In genomic region chr12:98701564-98701963, GRCm38 (mm10) we compare ENCODE assay signal across 22 mouse cellular contexts. TPM values are rescaled to one million over a fixed set of nuclear protein-coding genes. Genes with fewer than 3 reads are reported as not detected.
DNase-seq lines count a peak whose midpoint lies in the region; ATAC-seq and TF ChIP-seq lines count a peak whose summit lies in the region.
"Had no signal": no experiment of that assay in that cellular context is flagged by ENCODE, and none has a peak within 500 bp of the region (broad histone marks: within the 10 kb centered on the region; RNA-seq: fewer than 3 reads in every experiment).

No protein-coding gene starts in this region.

- H3K27me3 ChIP-seq in hindbrain, postnatal 0 days (ENCODE audit: insufficient read depth, low read length), result no peaks in the 10 kb centered on the region
- H3K27me3 ChIP-seq in hindbrain, embryonic 11.5 days (ENCODE audit: control insufficient read depth, insufficient read depth, low read length), result no peaks in the 10 kb centered on the region
- no peaks in the 10 kb centered on the region for H3K27me3 ChIP-seq in cerebellum, adult 2 months (ENCODE audit: control insufficient read depth, insufficient read depth, low read length)
- H3K27me3 ChIP-seq: embryonic facial prominence, embryonic 12.5 days; liver, embryonic 15.5 days; neural tube, embryonic 12.5 days had no signal

- no peak overlapping the region for H3K27ac ChIP-seq in hindbrain, postnatal 0 days
- no peak overlapping the region for H3K27ac ChIP-seq in hindbrain, embryonic 11.5 days (ENCODE audit: low read depth, low read length)
- no peak overlapping the region for H3K27ac ChIP-seq in cerebellum, adult 2 months (ENCODE audit: insufficient read depth, low read length)
- H3K27ac ChIP-seq: embryonic facial prominence, embryonic 12.5 days; hindbrain, embryonic 10.5 days; liver, embryonic 15.5 days; macrophage; midbrain, embryonic 10.5 days; neural tube, embryonic 12.5 days had no signal

- WGBS in hindbrain, postnatal 0 days, result 60% methylated on average over 9 of the region's 9 CpGs
- 87% methylated on average over 9 of the region's 9 CpGs for WGBS in hindbrain, embryonic 11.5 days
- 48% methylated on average over 9 of the region's 9 CpGs for whole genome bisulfite sequencing in cerebellum, adult 2 months

- DNase-seq in cerebellum, adult 11 months, result peak; percentile 46
- DNase-seq in cerebellum, postnatal 4 days (ENCODE audit: low spot score in 2 of 2), result no peak
- DNase-seq in hindbrain, postnatal 0 days (ENCODE audit: low spot score), result peak; percentile 5
- DNase-seq in hindbrain, embryonic 11.5 days (ENCODE audit: low spot score), result no peak
- DNase-seq in cerebellum, adult 2 months, result peak; percentile 68 to 81
- peak; percentile 69 to 71 for DNase-seq in cerebellum, postnatal 36 days
- DNase-seq in adrenal gland, postnatal 14 days, result no peak
- DNase-seq in adrenal gland, postnatal 4 days (ENCODE audit: low spot score in 2 of 2), result no peak
- DNase-seq: adrenal gland, adult 2 months; gastrocnemius, postnatal 14 days; kidney, adult 9 months; kidney, postnatal 25 days; right cerebral cortex, postnatal 14 days; spleen, adult 18-20 months; thymus, postnatal 36 days had no signal

- H3K9me3 ChIP-seq in hindbrain, postnatal 0 days (ENCODE audit: low read length), result no peaks in the 10 kb centered on the region
- no peaks in the 10 kb centered on the region for H3K9me3 ChIP-seq in hindbrain, embryonic 11.5 days (ENCODE audit: control insufficient read depth, low read length)
- H3K9me3 ChIP-seq: embryonic facial prominence, embryonic 12.5 days; hindbrain, embryonic 10.5 days; liver, embryonic 15.5 days; midbrain, embryonic 10.5 days; neural tube, embryonic 12.5 days had no signal

- no peak for TF ChIP-seq CTCF in hindbrain, postnatal 0 days (IDR thresholded peaks at IDR 0.05; ENCODE audit: low read depth)
- no peak for TF ChIP-seq CTCF in cerebellum, adult 2 months (IDR thresholded peaks at IDR 0.05; ENCODE audit: borderline replicate concordance, insufficient read depth, low read depth, low read length)

- H3K4me1 ChIP-seq in hindbrain, postnatal 0 days (ENCODE audit: insufficient read depth, low read length), result no peaks in the 10 kb centered on the region
- H3K4me1 ChIP-seq in hindbrain, embryonic 11.5 days (replicated peaks; ENCODE audit: control insufficient read depth, insufficient read depth, low read length), result no peaks in the 10 kb centered on the region
- no peaks in the 10 kb centered on the region; the same call in 1 of the 2 replicates for H3K4me1 ChIP-seq in cerebellum, adult 2 months (ENCODE audit: control insufficient read depth, insufficient read depth, low read length)
- H3K4me1 ChIP-seq: embryonic facial prominence, embryonic 12.5 days; hindbrain, embryonic 10.5 days; liver, embryonic 15.5 days; midbrain, embryonic 10.5 days; neural tube, embryonic 12.5 days had no signal

- no peak overlapping the region for H3K4me3 ChIP-seq in hindbrain, postnatal 0 days (ENCODE audit: low read length)
- no peak overlapping the region for H3K4me3 ChIP-seq in hindbrain, embryonic 11.5 days (ENCODE audit: low read depth, low read length)
- no peak overlapping the region for H3K4me3 ChIP-seq in cerebellum, adult 2 months (replicated peaks; ENCODE audit: insufficient read depth, low read depth, low read length)
- H3K4me3 ChIP-seq: embryonic facial prominence, embryonic 12.5 days; erythroblast, embryonic 14.5 days; hindbrain, embryonic 10.5 days; liver, embryonic 15.5 days; midbrain, embryonic 10.5 days; neural tube, embryonic 12.5 days had no signal

- H3K9ac ChIP-seq in hindbrain, postnatal 0 days (replicated peaks; ENCODE audit: low read length), result no peak overlapping the region
- H3K9ac ChIP-seq in hindbrain, embryonic 11.5 days (ENCODE audit: low read depth, low read length), result no peak overlapping the region
- H3K9ac ChIP-seq: embryonic facial prominence, embryonic 12.5 days; liver, embryonic 15.5 days; neural tube, embryonic 12.5 days had no signal

- ATAC-seq in hindbrain, postnatal 0 days, result no peak
- ATAC-seq in hindbrain, embryonic 11.5 days (ENCODE audit: low FRiP score), result no peak

- H3K4me2 ChIP-seq in hindbrain, postnatal 0 days (ENCODE audit: low read depth, low read length), result no peak overlapping the region
- H3K4me2 ChIP-seq in hindbrain, embryonic 11.5 days (replicated peaks; ENCODE audit: low read depth, low read length), result no peak overlapping the region
- H3K4me2 ChIP-seq: embryonic facial prominence, embryonic 12.5 days; liver, embryonic 15.5 days; neural tube, embryonic 12.5 days had no signal

- no peak for TF ChIP-seq POLR2A in cerebellum, adult 2 months (IDR thresholded peaks at IDR 0.05; ENCODE audit: borderline replicate concordance, insufficient read depth, low read length)

- H3K36me3 ChIP-seq in hindbrain, postnatal 0 days (ENCODE audit: insufficient read depth, low read length), result no peaks in the 10 kb centered on the region
- H3K36me3 ChIP-seq in hindbrain, embryonic 11.5 days (ENCODE audit: control insufficient read depth, insufficient read depth, low read length), result no peaks in the 10 kb centered on the region
- H3K36me3 ChIP-seq: embryonic facial prominence, embryonic 12.5 days had no signal

RNA-seq across cellular contexts. Expression of gene Ptpn21, which starts 35.6 kb away (rescaled TPM):
- 3.7 and 6.0 TPM in 2 replicates for total RNA-seq in hindbrain, postnatal 0 days (2014; rRNA removed)
- polyA plus RNA-seq in hindbrain, postnatal 0 days (2015; fragmentation: Nextera tagmentation; extraction: Ambion mirVana), result 2.5 and 2.7 TPM in 2 replicates
- 6.0 and 6.4 TPM in 2 replicates for polyA plus RNA-seq in hindbrain, embryonic 11.5 days (2014; fragmentation: Nextera tagmentation; extraction: Ambion mirVana)
- 14.0 and 15.9 TPM in 2 replicates for polyA plus RNA-seq in cerebellum, adult 2 months (2012; rRNA removed)
- total RNA-seq in adrenal gland, postnatal 14 days (2021), result 18.5 and 19.8 TPM in 2 replicates
- 10 to 100 TPM; 25.6 to 26.5 TPM for total RNA-seq in adrenal gland, postnatal 4 days (2021)
- polyA plus RNA-seq: erythroblast, embryonic 14.5 days had no signal

RNA-seq across cellular contexts. Expression of gene Zc3h14, which starts 45.2 kb away (rescaled TPM):
- 84.1 and 102 TPM in 2 replicates for total RNA-seq in hindbrain, postnatal 0 days (2014; rRNA removed)
- 100.0 and 101 TPM in 2 replicates for polyA plus RNA-seq in hindbrain, postnatal 0 days (2015; fragmentation: Nextera tagmentation; extraction: Ambion mirVana)
- polyA plus RNA-seq in hindbrain, embryonic 11.5 days (2014; fragmentation: Nextera tagmentation; extraction: Ambion mirVana), result 165 and 169 TPM in 2 replicates
- 104 and 105 TPM in 2 replicates for polyA plus RNA-seq in cerebellum, adult 2 months (2012; rRNA removed)
- 81.2 and 89.7 TPM in 2 replicates for total RNA-seq in adrenal gland, postnatal 14 days (2021)
- 100 to 1,000 TPM; 111 to 113 TPM for total RNA-seq in adrenal gland, postnatal 4 days (2021)

Comparison
In these comparisons a context has a peak if more than half of its experiments do, and no peak if none do; other contexts are left out.
1. DNase-seq: peak in cerebellum, adult 11 months (single experiment), hindbrain, postnatal 0 days (single experiment), cerebellum, adult 2 months (2 of 2) and cerebellum, postnatal 36 days (2 of 2); none in cerebellum, postnatal 4 days (0 of 2), hindbrain, embryonic 11.5 days (single experiment), adrenal gland, postnatal 14 days (single experiment) and adrenal gland, postnatal 4 days (0 of 2).